Mouse (Mus musculus) lung, embryonic 14.5 days (tissue): ENCODE data around the gene Lrrc66. TPM values are rescaled to one million over a fixed set of nuclear protein-coding genes. Genes with fewer than 3 reads are reported as not detected.

Experiments
- ATAC-seq: fragments of 200-750 bp; cut with Nextera tagmentation; 2 replicates; pipeline ENCODE4 v1.8.0; 2017; ENCODE audit warnings: mild to moderate bottlenecking, moderate TSS enrichment, moderate library complexity; ENCODE audit not compliant: insufficient read depth
- DNase-seq: peaks from one replicate; pipeline ENCODE4 v3.0.0-alpha.2; 2015
- H3K27ac ChIP-seq: fragments of 300-500 bp; sonication (generic); 2 replicates; pipeline ENCODE4 v1.5.1; 2014; ENCODE audit warnings: low read depth, mild to moderate bottlenecking, moderate library complexity
- H3K27me3 ChIP-seq: fragments of 300-500 bp; sonication (generic); 2 replicates; pipeline ENCODE4 v1.6.1; 2014; ENCODE audit warnings: low read length, control low read depth; ENCODE audit not compliant: insufficient read depth
- H3K36me3 ChIP-seq: fragments of 300-500 bp; sonication (generic); 2 replicates; pipeline ENCODE4 v1.6.1; 2014; ENCODE audit warnings: control low read depth; ENCODE audit not compliant: insufficient read depth
- H3K4me1 ChIP-seq: fragments of 300-500 bp; sonication (generic); 2 replicates; pipeline ENCODE4 v1.6.1; 2014; ENCODE audit warnings: antibody characterized with exemption, control low read depth; ENCODE audit not compliant: insufficient read depth
- H3K4me2 ChIP-seq: fragments of 300-500 bp; sonication (generic); 2 replicates; pipeline ENCODE4 v1.6.1; 2014; ENCODE audit warnings: mild to moderate bottlenecking
- H3K4me3 ChIP-seq: fragments of 300-500 bp; sonication (generic); 2 replicates; pipeline ENCODE4 v1.5.1; 2014; ENCODE audit warnings: low read depth, low read length
- H3K9ac ChIP-seq: fragments of 300-500 bp; sonication (generic); 2 replicates; pipeline ENCODE4 v1.6.1; 2014
- H3K9me3 ChIP-seq: fragments of 300-500 bp; sonication (generic); 2 replicates; pipeline ENCODE4 v1.6.1; 2016; ENCODE audit warnings: low read depth, low read length, control low read depth
- CTCF ChIP-seq: IDR thresholded peaks from 2 replicates; pipeline ENCODE4 v1.5.1; 2016; ENCODE audit warnings: antibody characterized with exemption, low read depth
- WGBS: fragments of 180-500 bp; shearing (Covaris S2); extraction: QIAGEN DNeasy Blood & Tissue Kit; methylation state at CpG from one replicate; pipeline ENCODE4 v1.1.7; 2014; 5-methylcytosine and 5-hydroxymethylcytosine counted together
- polyA plus RNA-seq: library from polyadenylated mRNA; unstranded; fragments of >200 nt; fragmentation: Nextera tagmentation; extraction: Ambion mirVana; gene quantifications from 2 replicates; pipeline ENCODE4 v1.2.1, GENCODE M21; 2014

Lrrc66 gene
- polyA plus RNA-seq, 1 experiment from 2014 or later = not detected

DNA sequence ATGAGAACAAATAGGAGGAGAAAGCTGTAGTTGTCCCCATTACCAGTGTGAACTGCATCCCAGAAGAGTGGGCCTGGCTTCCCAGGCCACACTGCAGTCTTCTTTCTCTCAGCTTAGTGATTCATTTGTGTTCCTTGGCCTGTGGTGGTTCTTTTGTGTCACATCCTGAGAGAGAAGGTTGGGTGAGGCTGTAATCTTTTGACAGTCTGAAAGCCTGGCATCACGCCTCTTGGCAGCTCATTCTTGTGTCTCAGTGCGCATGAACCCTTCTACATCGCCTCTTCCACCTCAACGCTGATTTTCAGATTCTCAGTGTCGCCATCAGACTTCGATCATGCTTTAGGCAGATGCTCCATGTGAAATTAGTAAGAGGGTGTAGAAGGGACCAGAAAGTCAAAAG lies 68.3 kb downstream of the Lrrc66 start:
- Histone ChIP-seq H3K9ac (no peak overlapping the region), H3K27me3 (no peaks in the 10 kb centered on the region), H3K27ac (no peak overlapping the region), H3K4me3 (no peak overlapping the region), H3K9me3 (no peaks in the 10 kb centered on the region), H3K4me2 (no peak overlapping the region), H3K4me1 (no peaks in the 10 kb centered on the region), H3K36me3 (peaks cover 8% of the 10 kb centered on the region; the same call in 1 of the 2 replicates)
- no peak for TF ChIP-seq CTCF
- ATAC-seq = no peak
- DNase-seq = no peak
- WGBS = 94% methylated on average over 6 of the region's 6 CpGs

DNA sequence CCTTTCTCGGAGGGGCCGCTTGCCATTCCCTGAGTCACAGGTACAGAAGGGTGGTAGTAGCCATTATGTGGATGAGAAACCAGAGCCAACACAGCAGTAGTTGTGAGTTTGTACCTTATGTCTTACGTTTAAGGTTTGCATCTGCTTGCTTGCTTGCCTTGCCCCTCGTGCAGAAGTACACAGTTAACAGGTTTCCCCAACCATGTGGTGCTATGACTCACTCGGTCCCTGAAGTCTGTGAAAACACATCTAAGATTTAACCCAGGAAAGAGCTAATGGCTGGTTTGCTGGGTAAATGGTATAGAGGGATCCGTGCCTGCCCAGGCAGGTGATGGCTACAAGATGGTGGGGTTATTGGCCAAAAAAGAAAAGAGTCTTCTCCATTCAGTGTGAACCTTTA lies 73.6 kb downstream of the Lrrc66 start:
- Histone ChIP-seq H3K9ac (no peak overlapping the region), H3K4me3 (no peak overlapping the region), H3K4me1 (no peaks in the 10 kb centered on the region), H3K27ac (no peak overlapping the region), H3K9me3 (no peaks in the 10 kb centered on the region), H3K27me3 (no peaks in the 10 kb centered on the region), H3K4me2 (no peak overlapping the region), H3K36me3 (peaks cover 30% of the 10 kb centered on the region; the same call in 1 of the 2 replicates)
- WGBS = 90% methylated on average over 6 of the region's 6 CpGs
- DNase-seq (no peak), ATAC-seq (no peak)
- no peak for TF ChIP-seq CTCF

DNA sequence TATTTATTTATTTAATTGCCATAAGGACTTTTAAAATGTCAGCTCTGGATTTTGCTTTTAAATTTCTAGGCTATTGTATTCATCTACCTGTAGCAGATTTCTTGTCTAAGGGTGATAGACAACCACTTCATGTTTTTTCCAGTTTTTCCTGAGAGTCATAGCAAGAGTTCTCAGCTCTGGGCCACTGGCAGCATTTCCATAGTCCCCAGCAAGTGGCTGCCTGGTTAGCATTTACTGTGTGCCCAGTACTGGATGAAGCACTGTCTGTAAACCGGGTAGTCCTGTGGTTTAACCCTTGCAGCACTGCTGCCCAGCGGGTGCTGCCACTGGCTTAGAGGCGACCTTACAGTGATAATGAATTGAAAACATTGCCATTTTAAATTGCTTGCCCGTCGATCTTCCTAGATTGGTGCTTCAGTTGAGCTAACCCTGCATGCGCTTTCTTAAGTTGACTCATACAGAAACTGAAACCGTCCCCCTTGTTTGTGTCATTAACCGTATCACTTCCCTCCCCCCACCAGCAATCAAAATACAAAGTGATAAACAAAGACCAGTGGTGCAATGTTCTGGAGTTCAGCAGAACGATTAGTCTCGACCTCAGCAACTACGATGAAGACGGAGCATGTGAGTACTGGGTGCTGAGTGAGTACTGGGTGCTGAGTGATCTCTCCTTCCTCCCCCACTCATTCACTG lies 75.4 kb downstream of the Lrrc66 start:
- ATAC-seq = no peak
- 71% methylated on average over 12 of the region's 12 CpGs for WGBS
- DNase-seq = no peak
- no peaks in the 10 kb centered on the region for H3K4me1 ChIP-seq
- no peak overlapping the region for H3K4me3 ChIP-seq
- H3K9me3 ChIP-seq = no peaks in the 10 kb centered on the region
- TF ChIP-seq CTCF = no peak
- H3K27ac ChIP-seq = no peak overlapping the region
- no peak overlapping the region for H3K9ac ChIP-seq
- H3K27me3 ChIP-seq = no peaks in the 10 kb centered on the region
- H3K36me3 ChIP-seq = peaks cover 40% of the 10 kb centered on the region; the same call in 1 of the 2 replicates
- H3K4me2 ChIP-seq = no peak overlapping the region

Other genes starting within 250 kb of the Lrrc66 start
- gene Cwh43, start 226.5 kb downstream of the Lrrc66 start, polyA plus RNA-seq = 0.18 TPM in 1 of 2 replicates, not detected in the other
- 32.4 and 34.5 TPM in 2 replicates for gene Dcun1d4, start 151.5 kb downstream of the Lrrc66 start, polyA plus RNA-seq
- 25.8 and 27.7 TPM in 2 replicates for gene Sgcb, start 15.3 kb upstream of the Lrrc66 start, polyA plus RNA-seq
- gene Spata18, start 18.9 kb upstream of the Lrrc66 start, polyA plus RNA-seq = 0.69 and 0.86 TPM in 2 replicates